Mouse (Mus musculus) G1E (cell line): ENCODE measurements at regions not wholly inside any gene's neighbourhood (a gene's known extent, or its start where the extent isn't known, plus 50 kb on each side); places are given as distances from the start of the nearest gene placed in this dataset.

Experiments
- CTCF ChIP-seq: IDR thresholded peaks from 2 replicates; pipeline ENCODE4 v1.5.1; 2012; ENCODE audit warnings: low read depth, low read length, inconsistent platforms, mixed read lengths
- GATA1 ChIP-seq: IDR thresholded peaks from 2 replicates; pipeline ENCODE4 v1.6.1; 2012; ENCODE audit warnings: borderline replicate concordance, low read length, inconsistent platforms, mixed read lengths

- TF ChIP-seq CTCF (no peak), GATA1 (no peak)
Observed at GRCm38 (mm10) chr1:57083540-57084083, 105.2 kb upstream of the Satb2 start.
